Mouse (Mus musculus) spleen, adult 18-20 months (tissue): ENCODE results near the gene Gm38431.
"Not testable (repeated sequence)": the region's sequence is repeated elsewhere in the genome, so short reads cannot be mapped to it uniquely, and the experiment has no call there.

Experiments used
- DNase-seq, 2 experiments: peaks; one replicate each; pipeline ENCODE4 v3.0.0; 2022; ENCODE audit warnings: mixed read lengths in 2 of 2

Gene Gm38431

DNA sequence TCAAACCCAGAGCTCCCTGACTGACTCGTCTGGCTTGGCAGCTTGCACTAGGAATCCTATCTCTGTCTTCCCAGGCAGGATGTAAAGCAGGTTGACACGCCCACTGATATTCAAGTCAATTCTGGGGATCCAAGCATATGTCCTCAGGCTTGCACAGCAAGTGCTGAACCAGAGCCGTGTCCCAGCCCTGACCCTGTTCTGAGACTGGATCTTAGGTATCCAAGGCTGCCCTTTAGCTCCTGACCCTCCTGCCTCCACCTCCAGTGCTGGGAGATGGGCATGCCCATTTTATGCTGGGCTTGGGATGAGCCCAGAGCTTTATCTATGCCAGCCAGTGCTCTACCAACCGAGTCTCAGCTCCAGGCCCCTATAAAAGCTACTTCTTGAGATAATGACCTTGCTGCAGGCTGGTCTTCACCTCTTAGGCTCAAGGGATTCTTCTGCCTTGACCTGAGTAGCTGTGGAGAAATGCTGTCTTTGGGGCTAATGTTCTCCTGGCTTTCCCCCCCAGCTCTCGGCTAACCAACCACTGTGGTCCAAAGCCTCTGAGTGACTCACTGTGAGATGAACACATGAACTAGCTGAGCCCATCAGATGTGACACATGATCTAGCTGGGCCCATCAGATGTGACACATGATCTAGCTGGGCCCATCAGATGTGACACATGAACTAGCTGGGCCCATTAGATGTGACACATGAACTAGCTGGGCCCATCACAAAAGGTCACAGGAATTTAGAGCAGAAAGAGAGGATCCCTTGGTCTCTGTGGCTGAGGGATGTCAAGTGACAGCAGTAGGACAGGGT, 14.2 kb upstream of the Gm38431 start:
- DNase-seq: no peak

DNA sequence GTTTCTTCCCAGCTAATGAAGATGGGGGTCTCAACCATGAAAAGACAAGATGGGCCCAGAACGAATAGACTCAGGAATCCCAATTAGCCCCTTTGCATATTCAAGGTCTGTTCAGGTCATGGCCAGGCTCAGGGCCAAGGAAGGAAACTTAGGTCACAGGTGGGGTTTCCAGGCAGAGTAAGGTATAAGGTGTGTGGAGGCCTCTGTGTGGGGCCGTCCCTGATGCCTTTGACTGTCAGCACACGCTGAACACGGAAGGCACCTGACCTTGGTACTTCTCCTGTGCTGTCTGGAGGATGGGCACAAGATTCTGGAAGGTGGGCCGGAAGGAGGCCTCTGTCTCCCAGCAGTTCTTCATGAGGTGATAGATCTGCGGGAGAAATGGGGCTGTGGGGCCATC, 13.0 kb upstream of the Gm38431 start:
- DNase-seq: no peak

- no peak for DNase-seq
Observed at GRCm38 (mm10) chr9:21102076-21102475, 10.3 kb upstream of the Gm38431 start.

DNA sequence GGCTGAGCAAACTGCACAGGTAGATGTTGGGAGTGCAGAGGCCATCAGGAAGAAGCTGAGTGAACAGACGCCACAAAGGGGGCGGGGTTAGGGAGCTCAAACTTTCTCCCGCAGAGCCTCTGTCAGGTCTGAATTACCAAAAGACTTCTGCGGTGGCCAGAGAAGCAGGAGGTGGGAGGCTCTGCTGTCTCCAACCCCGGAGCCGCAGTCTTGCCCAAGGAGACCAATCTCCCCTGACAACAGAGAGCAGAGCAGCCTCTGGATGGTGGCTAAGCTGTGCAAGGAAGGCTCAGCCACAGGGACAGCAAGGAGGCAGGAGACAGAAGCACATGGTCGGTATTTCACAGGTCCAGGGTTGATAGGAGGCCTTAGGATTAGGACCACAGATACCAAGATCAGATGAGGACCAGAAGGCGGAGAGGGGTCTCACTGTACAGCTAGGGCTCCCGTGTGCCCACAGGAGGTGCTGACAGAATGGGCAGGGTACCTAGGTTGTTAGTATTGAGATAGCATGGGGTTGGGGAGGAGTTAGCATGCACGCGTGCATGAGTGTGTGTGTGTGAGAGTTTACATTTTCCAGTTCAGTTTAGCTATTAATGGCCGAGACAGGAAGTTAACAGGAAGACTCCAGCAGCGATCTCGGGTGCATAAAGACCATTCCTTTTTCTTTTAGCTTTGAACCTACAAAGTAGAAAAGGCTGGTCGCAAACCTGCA, 8.8 kb upstream of the Gm38431 start:
- no peak for DNase-seq

DNA sequence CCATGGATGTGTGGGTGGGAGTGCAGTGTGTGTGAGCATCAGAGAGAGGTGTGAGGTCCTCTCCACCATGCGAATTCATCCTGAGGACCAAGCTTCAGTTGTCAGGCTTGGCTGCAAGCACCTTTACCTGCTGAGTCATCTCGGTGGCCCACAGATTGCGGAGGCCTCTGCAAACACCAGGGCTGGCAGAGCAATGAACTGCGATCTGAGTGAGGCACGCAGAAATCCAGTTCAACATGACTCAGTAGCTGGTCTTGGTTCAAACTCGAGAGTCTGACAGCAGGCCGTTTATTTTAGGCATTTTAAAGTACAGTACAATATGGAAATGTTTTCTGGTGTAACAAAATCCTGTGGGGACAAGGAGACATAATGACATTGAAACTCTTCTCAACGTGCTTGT, 6.0 kb upstream of the Gm38431 start:
- DNase-seq: no peak

DNA sequence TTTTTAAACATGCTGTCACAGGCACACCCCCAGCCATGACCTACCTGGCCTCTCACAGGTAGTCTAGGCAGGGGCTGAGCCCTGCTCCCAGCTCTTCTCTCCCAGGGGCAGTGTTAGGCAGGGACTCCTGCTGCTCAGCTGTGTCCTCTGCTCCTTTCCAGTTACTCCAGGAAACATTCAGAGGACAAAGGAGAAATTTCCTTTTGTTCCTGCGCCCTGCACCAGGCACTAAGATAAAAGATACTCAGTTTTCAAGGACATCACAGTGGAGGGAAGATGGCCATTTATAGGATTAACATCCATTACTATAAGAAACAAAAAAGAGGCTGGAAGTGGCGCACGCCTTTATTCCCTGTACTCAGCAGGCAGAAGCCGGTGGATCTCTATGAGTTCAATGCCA, 4.2 kb upstream of the Gm38431 start:
- no peak for DNase-seq

- DNase-seq: no peak
Observed at GRCm38 (mm10) chr9:21093423-21093822, 1.6 kb upstream of the Gm38431 start.

DNA sequence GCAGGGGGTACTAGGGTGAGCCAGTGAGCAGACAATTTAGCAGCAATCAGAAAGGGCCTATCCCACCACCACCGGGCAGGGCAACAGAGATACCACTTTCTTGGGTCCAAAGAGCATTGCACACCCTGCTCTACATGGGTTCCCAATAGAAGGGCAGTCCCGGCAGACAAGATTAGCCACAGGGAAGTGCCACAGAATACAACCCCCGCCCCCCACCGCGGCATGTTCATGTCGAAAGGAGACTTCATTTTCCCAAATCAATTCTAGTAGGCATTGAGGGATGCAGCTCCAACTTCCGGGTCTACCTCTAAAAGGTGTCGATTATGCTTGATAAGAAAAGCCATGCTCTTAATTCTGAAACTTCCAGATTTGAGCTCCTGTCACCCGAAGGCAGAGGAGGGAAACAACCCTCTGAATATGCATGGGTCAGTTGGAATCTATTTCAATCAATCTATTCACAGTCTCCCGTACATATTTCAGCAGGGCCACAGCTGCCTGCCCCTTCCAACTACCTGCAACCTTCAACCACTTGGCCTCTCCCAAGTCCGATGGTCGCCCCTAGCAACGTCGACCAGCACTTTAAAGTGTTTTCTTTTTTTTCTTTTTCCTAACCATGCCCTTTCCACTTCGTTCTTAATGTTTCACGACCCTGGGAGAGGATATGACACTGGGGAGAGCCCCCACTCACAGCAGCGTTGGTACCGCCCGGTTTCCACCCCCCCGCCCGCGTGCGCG, 658 bp downstream of the Gm38431 start:
- DNase-seq: no peak

DNA sequence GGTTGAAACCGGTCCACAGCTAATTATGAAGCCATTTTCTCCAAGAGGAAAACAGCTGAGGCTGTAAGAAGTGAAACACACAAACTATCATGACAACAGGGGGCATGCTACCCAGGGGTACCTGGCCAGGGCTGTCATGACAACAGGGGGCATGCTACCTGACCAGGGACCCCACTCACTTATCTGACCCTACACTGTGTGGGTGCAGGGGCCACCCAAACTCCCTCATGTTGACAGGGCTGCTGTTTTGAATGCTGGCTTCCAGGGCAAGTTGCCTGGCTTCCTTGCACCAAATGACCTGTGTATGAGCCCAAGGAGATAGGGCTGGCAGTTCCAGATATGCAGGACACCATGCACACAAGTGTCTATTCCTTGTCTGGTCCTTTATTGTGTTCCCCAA, 1.3 kb downstream of the Gm38431 start:
- DNase-seq: no peak

DNA sequence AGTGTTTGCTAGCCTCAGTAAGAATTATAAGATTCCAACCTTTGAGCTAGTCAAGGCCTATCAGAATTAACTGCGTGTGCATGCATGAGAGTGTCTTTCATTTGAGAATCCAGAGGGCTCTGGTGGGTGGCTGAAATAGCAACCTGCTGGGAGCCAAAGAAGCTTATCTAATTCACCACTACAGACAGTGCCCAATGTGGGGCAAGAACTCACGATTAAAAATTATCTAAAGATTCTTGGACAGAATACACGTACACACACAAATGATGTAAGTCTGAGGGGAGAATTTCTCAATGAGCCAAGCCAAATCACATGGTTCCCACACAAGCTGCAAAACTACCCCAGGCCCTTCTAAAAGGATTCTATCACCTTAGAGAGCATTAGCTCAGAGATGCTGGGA, 8.5 kb downstream of the Gm38431 start:
- no peak for DNase-seq

DNA sequence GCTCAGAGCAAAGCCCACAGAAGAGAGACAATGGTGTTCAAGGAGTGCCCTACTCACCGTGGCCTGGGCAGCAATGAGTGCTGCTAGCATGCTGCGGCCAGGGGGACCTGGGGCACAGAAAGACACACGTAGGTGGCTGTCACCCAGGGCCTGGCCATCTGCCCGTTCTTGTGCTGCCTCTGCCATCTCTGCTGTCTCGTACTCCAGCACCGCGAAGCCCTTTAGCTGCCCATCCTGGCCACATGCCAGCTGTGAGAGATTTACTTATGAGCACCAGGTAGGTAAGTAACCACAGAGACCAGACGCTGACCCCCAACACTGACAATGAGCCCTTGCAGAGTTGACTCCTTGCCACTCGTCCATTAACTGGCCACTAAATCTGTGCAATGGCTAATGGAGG, 10.7 kb downstream of the Gm38431 start:
- no peak for DNase-seq

- DNase-seq: no peak
Observed at GRCm38 (mm10) chr9:21075625-21076024, 16.2 kb downstream of the Gm38431 start.

- no peak for DNase-seq
Observed at GRCm38 (mm10) chr9:21074173-21074572, 17.6 kb downstream of the Gm38431 start.

- peak; percentile 77 to 79 for DNase-seq
Observed at GRCm38 (mm10) chr9:21073044-21073840, 18.6 kb downstream of the Gm38431 start, which contains the start of the genes Gm49373 and Fdx1l. TSS of gene Gm49373 (minus strand) at chr9:21073096. TSS of gene Fdx1l (minus strand) at chr9:21073614.

GRCm38 (mm10) chr9:21072641-21073040, 19.2 kb downstream of the Gm38431 start:
- DNase-seq: no peak

DNA sequence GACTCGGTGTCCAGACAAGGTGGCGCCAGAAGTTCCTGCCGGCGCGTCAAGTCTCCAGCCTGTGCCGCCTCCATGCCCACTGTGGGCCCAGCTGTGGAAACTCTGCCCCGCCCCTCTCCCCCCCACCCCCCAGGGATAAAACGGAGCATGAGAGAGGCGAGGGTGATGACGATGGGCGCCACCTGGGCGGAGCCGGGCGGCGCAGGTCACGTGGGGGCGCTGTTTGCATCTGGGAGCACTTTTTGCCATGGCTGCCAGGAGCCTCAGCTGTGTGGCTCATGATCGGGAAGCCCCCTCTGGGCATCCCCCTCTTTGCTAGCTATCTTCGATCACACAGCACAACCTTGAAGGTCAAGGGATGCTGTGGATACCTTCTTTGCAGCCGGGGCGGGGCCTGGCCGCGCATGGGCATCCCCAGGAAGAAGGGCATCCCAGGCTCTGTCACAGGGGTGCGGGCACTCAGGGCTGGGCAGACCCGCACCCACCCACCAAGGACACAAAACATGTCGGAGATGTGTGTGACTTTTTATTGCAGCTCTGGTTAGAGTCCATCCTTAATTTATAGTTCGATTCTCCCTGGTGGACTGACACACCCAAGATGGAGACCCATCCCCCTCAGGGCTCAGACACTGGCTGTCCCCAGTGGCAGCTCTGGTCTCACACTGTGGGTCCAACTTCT, 24.7 kb downstream of the Gm38431 start, which contains the start of gene Zglp1:
TSS of gene Zglp1 (minus strand) at position 88 of the 679 bp plus-strand sequence.
- DNase-seq: no peak

DNA sequence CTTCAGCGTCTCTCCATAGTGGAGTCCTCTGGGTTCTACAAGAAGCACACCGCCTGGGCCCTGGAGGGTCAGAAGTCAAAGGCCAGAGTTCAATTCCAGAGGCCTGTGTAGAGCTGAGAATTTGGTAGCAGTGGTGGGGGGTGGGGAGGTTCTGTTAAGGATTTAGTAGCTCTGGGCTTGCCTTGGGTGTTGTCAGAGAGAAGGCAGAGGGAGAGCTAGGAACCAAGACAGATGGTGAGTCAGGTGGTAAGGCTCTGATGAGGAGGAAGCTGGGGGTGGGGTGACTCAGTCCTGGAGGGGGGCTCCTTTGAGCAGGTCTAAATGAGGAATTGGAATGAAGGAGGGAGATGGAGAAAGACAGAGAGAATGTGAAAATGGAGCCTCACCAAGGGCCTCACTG, 28.9 kb downstream of the Gm38431 start:
- DNase-seq: no peak

DNA sequence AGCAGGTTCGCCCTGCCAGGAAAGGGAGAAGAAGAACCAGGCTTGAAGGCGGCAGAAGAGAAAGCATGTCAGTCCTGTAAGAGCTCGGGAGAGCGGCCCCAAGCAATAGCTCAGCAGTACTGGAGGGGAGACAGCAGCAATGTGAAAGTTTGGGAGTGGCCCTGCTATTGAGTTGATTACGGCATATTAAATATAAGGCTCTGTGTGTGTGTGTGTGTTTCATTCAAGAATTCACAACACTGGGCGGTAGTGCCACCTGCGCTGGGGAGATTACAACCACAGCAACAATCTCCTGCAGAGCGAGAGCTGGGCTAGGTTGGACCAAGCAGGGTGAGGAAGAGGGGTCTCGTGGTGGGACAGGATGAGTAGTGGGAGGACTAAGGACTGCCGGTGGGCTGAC, 40.2 kb downstream of the Gm38431 start:
- no peak for DNase-seq

GRCm38 (mm10) chr9:21045235-21045634, 46.6 kb downstream of the Gm38431 start:
- DNase-seq: no peak

- not testable (repeated sequence) for DNase-seq
Observed at GRCm38 (mm10) chr9:21044785-21045184, 47.0 kb downstream of the Gm38431 start.

DNA sequence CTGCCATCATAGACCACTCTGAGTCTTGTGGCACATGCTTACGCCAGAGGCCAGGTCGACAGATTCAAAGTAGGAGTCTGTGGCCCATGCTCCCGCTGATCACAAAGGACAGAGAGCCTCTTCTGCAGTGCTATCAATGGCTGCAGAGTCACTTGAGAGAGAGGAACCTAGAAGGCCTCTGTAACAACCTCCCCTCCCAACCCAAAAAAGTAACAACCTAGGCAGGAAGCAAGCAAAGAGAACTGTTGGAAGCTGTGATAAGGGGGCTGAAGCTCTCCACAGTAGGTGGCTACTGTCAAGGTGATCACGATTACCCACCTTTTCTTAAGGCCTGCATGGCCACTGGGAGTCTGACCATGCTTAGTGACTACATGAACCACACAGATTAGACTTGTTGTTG, 48.2 kb downstream of the Gm38431 start:
- DNase-seq: no peak

GRCm38 (mm10) chr9:21041308-21041707, 50.5 kb downstream of the Gm38431 start:
- no peak for DNase-seq
